Mouse (Mus musculus) adrenal gland, postnatal 4 days (tissue): ENCODE results near the gene Slc6a18. TPM values are rescaled to one million over a fixed set of nuclear protein-coding genes. Genes with fewer than 3 reads are reported as not detected.
A peak's percentile ranks its signal among the peaks of the same experiment; 100 is the strongest.

Source experiments
- DNase-seq, 2 experiments: peaks; one replicate each; pipeline ENCODE4 v3.0.0; 2021 to 2022; ENCODE audit warnings: low spot score in 2 of 2, mixed read lengths in 2 of 2
- total RNA-seq, 2 experiments: library from RNA; stranded (reverse); gene quantifications; 2 replicates each; pipeline ENCODE4 v1.2.3; 2021

Gene Slc6a18
- total RNA-seq, 2 experiments from 2014 or later: 0.45 to 11.0 TPM

- DNase-seq: no peak
Observed at GRCm38 (mm10) chr13:73688934-73689333, 11.1 kb upstream of the Slc6a18 start.

- no peak for DNase-seq
Observed at GRCm38 (mm10) chr13:73687601-73688000, 9.8 kb upstream of the Slc6a18 start.

GRCm38 (mm10) chr13:73685502-73685901, 7.7 kb upstream of the Slc6a18 start:
- no peak for DNase-seq

- no peak for DNase-seq
Observed at GRCm38 (mm10) chr13:73684412-73684811, 6.6 kb upstream of the Slc6a18 start.

- DNase-seq: no peak
Observed at GRCm38 (mm10) chr13:73683682-73684081, 5.9 kb upstream of the Slc6a18 start.

GRCm38 (mm10) chr13:73682226-73682625, 4.4 kb upstream of the Slc6a18 start:
- DNase-seq: no peak

GRCm38 (mm10) chr13:73680394-73680793, 2.6 kb upstream of the Slc6a18 start:
- DNase-seq: no peak

GRCm38 (mm10) chr13:73679311-73679710, 1.5 kb upstream of the Slc6a18 start:
- DNase-seq: no peak

- DNase-seq: no peak
Observed at GRCm38 (mm10) chr13:73675161-73675560, 2.7 kb downstream of the Slc6a18 start.

GRCm38 (mm10) chr13:73660163-73660695, 17.6 kb downstream of the Slc6a18 start:
- DNase-seq: no peak

GRCm38 (mm10) chr13:73658953-73659352, 18.9 kb downstream of the Slc6a18 start:
- DNase-seq: no peak

- DNase-seq: no peak
Observed at GRCm38 (mm10) chr13:73654976-73655375, 22.8 kb downstream of the Slc6a18 start.

GRCm38 (mm10) chr13:73653266-73653665, 24.6 kb downstream of the Slc6a18 start:
- no peak for DNase-seq

- no peak for DNase-seq
Observed at GRCm38 (mm10) chr13:73646397-73647087, 31.3 kb downstream of the Slc6a18 start.

GRCm38 (mm10) chr13:73641296-73641695, 36.5 kb downstream of the Slc6a18 start:
- no peak for DNase-seq

- no peak for DNase-seq
Observed at GRCm38 (mm10) chr13:73637826-73638225, 40.0 kb downstream of the Slc6a18 start.

- no peak for DNase-seq
Observed at GRCm38 (mm10) chr13:73631837-73632236, 46.0 kb downstream of the Slc6a18 start.

GRCm38 (mm10) chr13:73628586-73629113, 49.2 kb downstream of the Slc6a18 start:
- no peak for DNase-seq

GRCm38 (mm10) chr13:73626745-73627549, 50.9 kb downstream of the Slc6a18 start, which contains the start of gene Tert:
Gene Tert, plus strand, starts transcription at chr13:73626911.
- peak; percentile 10 to 48 for DNase-seq

GRCm38 (mm10) chr13:73626410-73626744, 51.4 kb downstream of the Slc6a18 start:
- DNase-seq: no peak

- no peak for DNase-seq
Observed at GRCm38 (mm10) chr13:73620637-73621036, 57.2 kb downstream of the Slc6a18 start.

- no peak for DNase-seq
Observed at GRCm38 (mm10) chr13:73618406-73618805, 59.4 kb downstream of the Slc6a18 start.
